Mouse (Mus musculus) embryonic facial prominence, embryonic 10.5 days (tissue): ENCODE results near the gene Prcd. TPM values are rescaled to one million over a fixed set of nuclear protein-coding genes. Genes with fewer than 3 reads are reported as not detected.
"Not testable (repeated sequence)": the region's sequence is repeated elsewhere in the genome, so short reads cannot be mapped to it uniquely, and the experiment has no call there.

Source experiments
- DNase-seq: peaks from one replicate; pipeline ENCODE4 v3.0.0-alpha.2; 2017; ENCODE audit warnings: low spot score
- H3K27ac ChIP-seq: fragments of 300-500 bp; sonication (generic); replicated peaks from 2 replicates; pipeline ENCODE4 v1.5.1; 2016; ENCODE audit warnings: mild to moderate bottlenecking
- H3K27me3 ChIP-seq: fragments of 300-500 bp; sonication (generic); replicated peaks from 2 replicates; pipeline ENCODE4 v1.6.1; 2016; ENCODE audit warnings: low read depth, mild to moderate bottlenecking; ENCODE audit not compliant: poor library complexity, severe bottlenecking
- H3K36me3 ChIP-seq: fragments of 300-500 bp; sonication (generic); replicated peaks from 2 replicates; pipeline ENCODE4 v1.6.1; 2016; ENCODE audit warnings: mild to moderate bottlenecking, moderate library complexity
- H3K4me1 ChIP-seq: fragments of 300-500 bp; sonication (generic); 2 replicates; pipeline ENCODE4 v1.6.1; 2016
- H3K4me3 ChIP-seq: fragments of 300-500 bp; sonication (generic); 2 replicates; pipeline ENCODE4 v1.5.1; 2016; ENCODE audit warnings: mild to moderate bottlenecking, moderate library complexity
- H3K9me3 ChIP-seq: fragments of 300-500 bp; sonication (generic); 2 replicates; pipeline ENCODE4 v1.6.1; 2016; ENCODE audit warnings: mild to moderate bottlenecking
- WGBS: fragments of 180-500 bp; shearing (Covaris S2); methylation state at CpG from one replicate; pipeline ENCODE4 v1.1.7; 2016; 5-methylcytosine and 5-hydroxymethylcytosine counted together
- polyA plus RNA-seq: library from polyadenylated mRNA; unstranded; fragments of >200 nt; fragmentation: Nextera tagmentation; extraction: Ambion mirVana; gene quantifications from 2 replicates; pipeline ENCODE4 v1.2.1, GENCODE M21; 2016

Gene Prcd
- polyA plus RNA-seq, 1 experiment from 2014 or later: 0.76 TPM

- H3K27ac ChIP-seq: 0 out of 2 replicates have a peak overlapping the region, but pooled peaks have one; percentile 25
- no peaks in the 10 kb centered on the region for H3K9me3 ChIP-seq
- no peak for DNase-seq
- peaks cover 11% of the 10 kb centered on the region; the same call in 1 of the 2 replicates for H3K27me3 ChIP-seq
- H3K4me3 ChIP-seq: no peak overlapping the region
- H3K4me1 ChIP-seq: peaks cover 71% of the 10 kb centered on the region
- peaks cover 14% of the 10 kb centered on the region for H3K36me3 ChIP-seq
- 40% methylated on average over 7 of the region's 7 CpGs for WGBS
These were observed 15.5 kb downstream of the Prcd start for GRCm38 (mm10) chr11:116668839-116669238.

- Histone ChIP-seq H3K4me1 (peaks cover 67% of the 10 kb centered on the region), H3K27ac (0 out of 2 replicates have a peak overlapping the region, but pooled peaks have one; percentile 25)
- DNase-seq: no peak
These were observed 16.0 kb downstream of the Prcd start for GRCm38 (mm10) chr11:116669316-116669715.

GRCm38 (mm10) chr11:116669787-116670365 lies 16.5 kb downstream of the Prcd start:
- Histone ChIP-seq H3K27ac (no peak overlapping the region), H3K4me3 (no peak overlapping the region), H3K36me3 (peaks cover 25% of the 10 kb centered on the region), H3K4me1 (peaks cover 63% of the 10 kb centered on the region), H3K27me3 (peaks cover 6% of the 10 kb centered on the region; the same call in 1 of the 2 replicates), H3K9me3 (no peaks in the 10 kb centered on the region)
- WGBS: 52% methylated on average over 13 of the region's 13 CpGs
- DNase-seq: no peak

More at GRCm38 (mm10) chr11:116669316-116669715, 16.0 kb downstream of the Prcd start:
- 52% methylated on average over 5 of the region's 5 CpGs for WGBS
- H3K4me3 ChIP-seq: no peak overlapping the region
- H3K27me3 ChIP-seq: peaks cover 6% of the 10 kb centered on the region; the same call in 1 of the 2 replicates
- no peaks in the 10 kb centered on the region for H3K9me3 ChIP-seq
- H3K36me3 ChIP-seq: peaks cover 19% of the 10 kb centered on the region

GRCm38 (mm10) chr11:116670386-116670785 lies 17.1 kb downstream of the Prcd start:
- DNase-seq: no peak
- H3K27me3 ChIP-seq: peaks cover 6% of the 10 kb centered on the region; the same call in 1 of the 2 replicates
- H3K36me3 ChIP-seq: peaks cover 30% of the 10 kb centered on the region
- no peaks in the 10 kb centered on the region for H3K9me3 ChIP-seq
- 79% methylated on average over 7 of the region's 7 CpGs for WGBS
- peaks cover 58% of the 10 kb centered on the region for H3K4me1 ChIP-seq
- H3K27ac ChIP-seq: no peak overlapping the region
- H3K4me3 ChIP-seq: peak overlapping the region; percentile 90; the same call in 1 of the 2 replicates

GRCm38 (mm10) chr11:116671112-116671844 lies 17.9 kb downstream of the Prcd start:
- H3K9me3 ChIP-seq: no peaks in the 10 kb centered on the region
- 2% methylated on average over 45 of the region's 45 CpGs for WGBS
- peak overlapping the region; percentile 93 for H3K27ac ChIP-seq
- peaks cover 6% of the 10 kb centered on the region; the same call in 1 of the 2 replicates for H3K27me3 ChIP-seq
- H3K4me1 ChIP-seq: peaks cover 49% of the 10 kb centered on the region
- peak overlapping the region; percentile 90 for H3K4me3 ChIP-seq
- H3K36me3 ChIP-seq: peaks cover 39% of the 10 kb centered on the region
- DNase-seq: peak; percentile 97

- peaks cover 48% of the 10 kb centered on the region for H3K4me1 ChIP-seq
- no peaks in the 10 kb centered on the region for H3K9me3 ChIP-seq
- H3K27me3 ChIP-seq: peaks cover 6% of the 10 kb centered on the region; the same call in 1 of the 2 replicates
- peak overlapping the region; percentile 90 for H3K4me3 ChIP-seq
- H3K36me3 ChIP-seq: peaks cover 45% of the 10 kb centered on the region
- under 1% methylated on average over 24 of the region's 24 CpGs for WGBS
- H3K27ac ChIP-seq: peak overlapping the region; percentile 93
- no peak for DNase-seq
These were observed 18.6 kb downstream of the Prcd start for GRCm38 (mm10) chr11:116671845-116672434.

GRCm38 (mm10) chr11:116672595-116672994 lies 19.3 kb downstream of the Prcd start:
- DNase-seq: no peak
- no peaks in the 10 kb centered on the region for H3K9me3 ChIP-seq
- peaks cover 48% of the 10 kb centered on the region for H3K4me1 ChIP-seq
- H3K27me3 ChIP-seq: peaks cover 6% of the 10 kb centered on the region; the same call in 1 of the 2 replicates
- 23% methylated on average over 7 of the region's 7 CpGs for WGBS
- H3K36me3 ChIP-seq: peaks cover 52% of the 10 kb centered on the region
- H3K27ac ChIP-seq: peak overlapping the region; percentile 93
- peak overlapping the region; percentile 90 for H3K4me3 ChIP-seq

GRCm38 (mm10) chr11:116673410-116673809 lies 20.1 kb downstream of the Prcd start:
- Histone ChIP-seq H3K27ac (no peak overlapping the region), H3K4me3 (peak overlapping the region; percentile 90), H3K27me3 (peaks cover 6% of the 10 kb centered on the region; the same call in 1 of the 2 replicates), H3K9me3 (no peaks in the 10 kb centered on the region), H3K4me1 (peaks cover 47% of the 10 kb centered on the region), H3K36me3 (peaks cover 60% of the 10 kb centered on the region)
- DNase-seq: no peak
- WGBS: 87% methylated on average over 2 of the region's 2 CpGs

GRCm38 (mm10) chr11:116674616-116675379 lies 21.5 kb downstream of the Prcd start:
- peaks cover under 1% of the 10 kb centered on the region; the same call in 1 of the 2 replicates for H3K27me3 ChIP-seq
- 89% methylated on average over 7 of the region's 7 CpGs for WGBS
- DNase-seq: no peak
- H3K4me3 ChIP-seq: no peak overlapping the region
- no peaks in the 10 kb centered on the region for H3K9me3 ChIP-seq
- no peak overlapping the region for H3K27ac ChIP-seq
- peaks cover 34% of the 10 kb centered on the region for H3K4me1 ChIP-seq
- H3K36me3 ChIP-seq: peaks cover 74% of the 10 kb centered on the region

GRCm38 (mm10) chr11:116675429-116675828 lies 22.1 kb downstream of the Prcd start:
- H3K4me1 ChIP-seq: peaks cover 34% of the 10 kb centered on the region
- DNase-seq, H3K9me3 ChIP-seq, H3K4me3 ChIP-seq, H3K27ac ChIP-seq, H3K27me3 ChIP-seq: not testable (repeated sequence)
- H3K36me3 ChIP-seq: peaks cover 80% of the 10 kb centered on the region
- 79% methylated on average over 6 of the region's 6 CpGs for WGBS

- H3K27me3 ChIP-seq: no peaks in the 10 kb centered on the region
- H3K4me1 ChIP-seq: peaks cover 27% of the 10 kb centered on the region
- DNase-seq: no peak
- peaks cover 90% of the 10 kb centered on the region for H3K36me3 ChIP-seq
- 88% methylated on average over 14 of the region's 14 CpGs for WGBS
- no peaks in the 10 kb centered on the region for H3K9me3 ChIP-seq
- H3K4me3 ChIP-seq: no peak overlapping the region
- no peak overlapping the region for H3K27ac ChIP-seq
These were observed 23.0 kb downstream of the Prcd start for GRCm38 (mm10) chr11:116676175-116676976.
